Mouse (Mus musculus): Measurements from ENCODE around the gene Vmn2r1. TPM values are rescaled to one million over a fixed set of nuclear protein-coding genes. Genes with fewer than 3 reads are reported as not detected.

Gene Vmn2r1
- under 1 TPM in 1 of 2 experiments, not detected in 1; 0.13 TPM for polyA plus RNA-seq (2017; shearing (Covaris generic))

DNA sequence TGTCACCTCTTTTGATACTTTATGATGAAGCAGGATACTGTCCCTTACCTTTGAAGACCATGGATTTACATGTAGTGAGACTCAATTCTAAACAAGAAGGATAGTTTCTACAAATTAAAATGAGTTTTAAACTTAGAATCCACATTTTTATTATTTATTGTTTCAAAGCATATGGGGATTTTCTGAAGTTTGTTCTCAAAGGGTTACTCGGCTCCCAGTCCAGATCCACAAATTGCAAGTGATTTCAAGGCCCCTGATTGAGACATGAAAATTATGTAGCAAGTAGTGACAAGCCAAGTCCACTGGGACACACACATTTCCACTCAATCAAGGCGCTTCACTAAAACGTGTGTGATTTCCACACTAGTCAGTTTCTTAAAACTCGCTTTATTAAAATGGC is at the start of gene Vmn2r1:
Vmn2r1 (plus strand) TSS at position 301 of the 400 bp plus-strand sequence.

DNA sequence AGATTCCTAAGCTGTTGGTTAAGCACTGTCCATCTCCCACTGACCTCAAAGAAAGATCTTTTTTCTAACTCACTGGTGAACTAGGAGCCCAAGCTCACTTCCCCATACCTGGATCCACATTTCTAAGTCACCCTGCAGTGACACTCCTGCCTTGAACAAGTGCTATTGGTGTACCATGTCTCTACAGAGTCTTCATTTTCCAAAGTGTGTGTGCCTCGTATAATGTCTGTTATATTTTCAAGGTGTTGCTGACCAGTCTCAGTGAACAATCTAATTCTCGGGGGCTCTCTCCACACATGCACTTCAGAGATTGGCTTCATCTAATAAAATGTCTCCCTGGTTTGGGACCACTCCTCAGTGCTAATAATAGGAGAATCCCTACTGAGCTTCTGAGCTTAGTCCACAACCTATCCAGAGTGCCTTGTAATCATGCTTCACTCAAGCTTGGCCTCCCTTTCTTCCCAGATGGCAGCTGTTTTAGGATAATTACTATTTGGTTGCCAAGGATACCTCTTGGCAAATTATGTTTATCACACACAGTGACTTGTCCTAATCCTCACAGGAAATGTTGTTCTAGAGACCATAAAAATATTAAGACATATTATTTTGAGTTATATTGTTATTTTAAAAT is 60.6 kb downstream of the Vmn2r1 start, which contains the start of gene Vmn2r2:
Vmn2r2 (minus strand) TSS at position 51 of the 631 bp plus-strand sequence.

Other genes starting within 250 kb of the Vmn2r1 start
- 1 to 10 TPM in 1 of 2 experiments, under 1 TPM in 1; 0.10 to 1.1 TPM for gene Plch1, start 182.1 kb upstream of the Vmn2r1 start, polyA plus RNA-seq (2017; shearing (Covaris generic))
- 10 to 100 TPM in 1 of 2 experiments, 1 to 10 TPM in 1; 8.7 to 10.4 TPM for gene E130311K13Rik, start 152.1 kb upstream of the Vmn2r1 start, polyA plus RNA-seq (2017; shearing (Covaris generic))
- 10 to 100 TPM; 17.5 to 23.7 TPM for gene Slc33a1, start 116.8 kb upstream of the Vmn2r1 start, polyA plus RNA-seq (2017; shearing (Covaris generic))
- 10 to 100 TPM; 20.7 to 22.7 TPM for gene Gmps, start 105.4 kb upstream of the Vmn2r1 start, polyA plus RNA-seq (2017; shearing (Covaris generic))
- under 1 TPM; 0.10 to 0.13 TPM for gene Vmn2r2, start 60.4 kb downstream of the Vmn2r1 start, polyA plus RNA-seq (2017; shearing (Covaris generic))
- gene Vmn2r3, start 208.2 kb downstream of the Vmn2r1 start, polyA plus RNA-seq (2017; shearing (Covaris generic)): under 1 TPM in 1 of 2 experiments, not detected in 1; 0.06 TPM